Mouse (Mus musculus) stomach, postnatal 0 days (tissue): ENCODE data around the gene Mccc2. TPM values are rescaled to one million over a fixed set of nuclear protein-coding genes. Genes with fewer than 3 reads are reported as not detected.
"Not testable (repeated sequence)": the region's sequence is repeated elsewhere in the genome, so short reads cannot be mapped to it uniquely, and the experiment has no call there.

Source experiments
- ATAC-seq: fragments of 200-750 bp; cut with Nextera tagmentation; 2 replicates; pipeline ENCODE4 v1.8.0; 2017; ENCODE audit not compliant: low FRiP score, low TSS enrichment
- DNase-seq: peaks from one replicate; pipeline ENCODE4 v3.0.0-alpha.2; 2016; ENCODE audit warnings: low spot score
- H3K27ac ChIP-seq: fragments of 300-500 bp; sonication (generic); replicated peaks from 2 replicates; pipeline ENCODE4 v1.5.1; 2014; ENCODE audit warnings: mild to moderate bottlenecking, control low read depth
- H3K27me3 ChIP-seq: fragments of 300-500 bp; sonication (generic); 2 replicates; pipeline ENCODE4 v1.6.1; 2014; ENCODE audit warnings: low read length; ENCODE audit not compliant: control insufficient read depth, insufficient read depth
- H3K36me3 ChIP-seq: fragments of 300-500 bp; sonication (generic); 2 replicates; pipeline ENCODE4 v1.6.1; 2014; ENCODE audit warnings: low read length, mixed read lengths; ENCODE audit not compliant: control insufficient read depth, insufficient read depth
- H3K4me1 ChIP-seq: fragments of 300-500 bp; sonication (generic); replicated peaks from 2 replicates; pipeline ENCODE4 v1.6.1; 2014; ENCODE audit warnings: antibody characterized with exemption; ENCODE audit not compliant: control insufficient read depth, insufficient read depth
- H3K4me2 ChIP-seq: fragments of 300-500 bp; sonication (generic); replicated peaks from 2 replicates; pipeline ENCODE4 v1.6.1; 2014; ENCODE audit warnings: low read depth, mild to moderate bottlenecking, control low read depth, moderate library complexity
- H3K4me3 ChIP-seq: fragments of 300-500 bp; sonication (generic); 2 replicates; pipeline ENCODE4 v1.5.1; 2014; ENCODE audit warnings: low read depth, low read length, control low read depth
- H3K9ac ChIP-seq: fragments of 300-500 bp; sonication (generic); 2 replicates; pipeline ENCODE4 v1.6.1; 2014; ENCODE audit warnings: mild to moderate bottlenecking, low read length, control low read depth, mixed read lengths
- H3K9me3 ChIP-seq: fragments of 300-500 bp; sonication (generic); 2 replicates; pipeline ENCODE4 v1.6.1; 2016; ENCODE audit warnings: low read length; ENCODE audit not compliant: control insufficient read depth
- CTCF ChIP-seq: IDR thresholded peaks from 2 replicates; pipeline ENCODE4 v1.5.1; 2016; ENCODE audit warnings: antibody characterized with exemption, low read depth, mild to moderate bottlenecking, moderate library complexity
- EP300 ChIP-seq: optimal IDR thresholded peaks from 2 replicates; pipeline ENCODE3; 2016; ENCODE audit warnings: antibody characterized with exemption
- WGBS: fragments of 180-500 bp; shearing (Covaris S2); extraction: QIAGEN DNeasy Blood & Tissue Kit; methylation state at CpG from one replicate; pipeline ENCODE4 v1.1.7; 2014; 5-methylcytosine and 5-hydroxymethylcytosine counted together
- polyA plus RNA-seq: library from polyadenylated mRNA; unstranded; fragments of >200 nt; fragmentation: Nextera tagmentation; extraction: Ambion mirVana; gene quantifications from 2 replicates; pipeline ENCODE4 v1.2.1, GENCODE M21; 2015

The Mccc2 gene
- polyA plus RNA-seq = 27.5 and 32.1 TPM in 2 replicates

- peak within 1 kb of the TSS; percentile 71 for H3K4me3 ChIP-seq
- no peak for TF ChIP-seq EP300
- TF ChIP-seq CTCF = no peak
- peak within 1 kb of the TSS; percentile 93 for H3K4me2 ChIP-seq
- H3K36me3 ChIP-seq = no peaks in the 10 kb centered on the region
- H3K27ac ChIP-seq = peak within 1 kb of the TSS; percentile 85
- H3K27me3 ChIP-seq = no peaks in the 10 kb centered on the region
- 0 out of 2 replicates have a peak, but pooled peaks cover 4% of the 10 kb centered on the region for H3K4me1 ChIP-seq
- H3K9me3 ChIP-seq = no peaks in the 10 kb centered on the region
- peak within 1 kb of the TSS; percentile 83 for H3K9ac ChIP-seq
- WGBS = 2% methylated on average over 43 of the region's 47 CpGs
- DNase-seq (peak; percentile 95), ATAC-seq (peak; percentile 100)
These were observed at the start of gene Mccc2 for GRCm38 (mm10) chr13:100014906-100015895. Gene Mccc2, minus strand, starts transcription at chr13:100015639.

- 78% methylated on average over 3 of the region's 3 CpGs for WGBS
- Histone ChIP-seq H3K4me3 (no peak overlapping the region), H3K27ac (no peak overlapping the region), H3K4me1 (no peaks in the 10 kb centered on the region), H3K27me3 (no peaks in the 10 kb centered on the region), H3K36me3 (peaks cover 35% of the 10 kb centered on the region), H3K9me3 (no peaks in the 10 kb centered on the region), H3K9ac (no peak overlapping the region), H3K4me2 (no peak overlapping the region)
- DNase-seq = no peak
- TF ChIP-seq CTCF (no peak), EP300 (no peak)
- no peak for ATAC-seq
These were observed 48.5 kb upstream of the Mccc2 start for GRCm38 (mm10) chr13:100063936-100064335.

- not testable (repeated sequence) for H3K4me1 ChIP-seq, H3K27me3 ChIP-seq, H3K27ac ChIP-seq, H3K9ac ChIP-seq, DNase-seq, H3K4me3 ChIP-seq, ATAC-seq, H3K9me3 ChIP-seq, H3K4me2 ChIP-seq
- H3K36me3 ChIP-seq = peaks cover 31% of the 10 kb centered on the region
- 96% methylated on average over 8 of the region's 8 CpGs for WGBS
These were observed 42.3 kb upstream of the Mccc2 start for GRCm38 (mm10) chr13:100057738-100058137.

- DNase-seq = no peak
- Histone ChIP-seq H3K9me3 (no peaks in the 10 kb centered on the region), H3K4me2 (no peak overlapping the region), H3K36me3 (peaks cover 36% of the 10 kb centered on the region), H3K4me3 (no peak overlapping the region), H3K27ac (no peak overlapping the region), H3K4me1 (no peaks in the 10 kb centered on the region), H3K9ac (no peak overlapping the region), H3K27me3 (no peaks in the 10 kb centered on the region)
- 84% methylated on average over 6 of the region's 6 CpGs for WGBS
- ATAC-seq = no peak
- TF ChIP-seq CTCF = no peak
- no peak for TF ChIP-seq EP300
These were observed 10.6 kb upstream of the Mccc2 start for GRCm38 (mm10) chr13:100026013-100026412.

- H3K4me1 ChIP-seq = 0 out of 2 replicates have a peak, but pooled peaks cover 4% of the 10 kb centered on the region
- 84% methylated on average over 9 of the region's 9 CpGs for WGBS
- H3K27ac ChIP-seq = no peak overlapping the region
- DNase-seq (no peak), ATAC-seq (no peak)
- no peak overlapping the region for H3K4me2 ChIP-seq
- no peak overlapping the region for H3K4me3 ChIP-seq
- H3K36me3 ChIP-seq = no peaks in the 10 kb centered on the region
- no peaks in the 10 kb centered on the region for H3K27me3 ChIP-seq
- no peak for TF ChIP-seq EP300
- no peak for TF ChIP-seq CTCF
- no peaks in the 10 kb centered on the region for H3K9me3 ChIP-seq
- H3K9ac ChIP-seq = no peak overlapping the region
These were observed 1.5 kb upstream of the Mccc2 start for GRCm38 (mm10) chr13:100016891-100017290.

GRCm38 (mm10) chr13:100015937-100016336, 498 bp upstream of the Mccc2 start:
- Histone ChIP-seq H3K4me3 (peak overlapping the region; percentile 71), H3K36me3 (no peaks in the 10 kb centered on the region), H3K4me1 (0 out of 2 replicates have a peak, but pooled peaks cover 4% of the 10 kb centered on the region), H3K27me3 (no peaks in the 10 kb centered on the region), H3K27ac (peak overlapping the region; percentile 5; the same call in 1 of the 2 replicates), H3K9ac (peak overlapping the region; percentile 47), H3K4me2 (peak overlapping the region; percentile 93), H3K9me3 (no peaks in the 10 kb centered on the region)
- DNase-seq = no peak
- ATAC-seq = no peak; the same call in 1 of the 2 replicates
- 9% methylated on average over 8 of the region's 8 CpGs for WGBS
- TF ChIP-seq CTCF (no peak), EP300 (no peak)
